Mouse (Mus musculus) left cerebral cortex, adult 8-10 months (tissue): ENCODE results near the gene Ltbr. TPM values are rescaled to one million over a fixed set of nuclear protein-coding genes. Genes with fewer than 3 reads are reported as not detected.

ENCODE experiments used
- DNase-seq, 2 experiments: peaks; one replicate each; pipeline ENCODE4 v3.0.0; 2022; ENCODE audit warnings: low spot score in 2 of 2
- total RNA-seq, 4 experiments: library from RNA; stranded (reverse); gene quantifications; 2 replicates each; pipeline ENCODE4 v1.2.4; 2022

The Ltbr gene
- total RNA-seq, 4 experiments from 2014 or later = 7.7 to 11.9 (median 10.3) TPM

DNA sequence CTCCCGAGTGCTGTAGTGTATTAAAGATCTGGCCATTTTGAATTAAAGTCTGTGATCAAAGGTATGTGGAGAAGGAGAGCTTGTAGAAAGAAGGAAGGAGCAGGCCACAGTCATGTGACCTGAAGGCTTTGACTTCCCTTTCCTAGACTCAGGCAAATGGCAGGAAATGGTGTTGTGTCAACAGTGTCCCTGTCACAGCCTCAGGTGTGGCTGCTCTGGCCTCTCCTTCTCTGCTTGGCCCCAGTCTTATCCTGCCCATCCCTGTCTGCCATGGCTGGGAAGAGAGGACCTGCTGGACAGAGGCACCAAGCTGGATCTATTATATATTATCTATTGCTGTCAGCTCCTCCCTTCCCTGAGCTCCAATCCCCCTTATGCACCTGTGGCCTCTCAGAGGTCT, 31.9 kb upstream of the Ltbr start:
- no peak for DNase-seq

DNA sequence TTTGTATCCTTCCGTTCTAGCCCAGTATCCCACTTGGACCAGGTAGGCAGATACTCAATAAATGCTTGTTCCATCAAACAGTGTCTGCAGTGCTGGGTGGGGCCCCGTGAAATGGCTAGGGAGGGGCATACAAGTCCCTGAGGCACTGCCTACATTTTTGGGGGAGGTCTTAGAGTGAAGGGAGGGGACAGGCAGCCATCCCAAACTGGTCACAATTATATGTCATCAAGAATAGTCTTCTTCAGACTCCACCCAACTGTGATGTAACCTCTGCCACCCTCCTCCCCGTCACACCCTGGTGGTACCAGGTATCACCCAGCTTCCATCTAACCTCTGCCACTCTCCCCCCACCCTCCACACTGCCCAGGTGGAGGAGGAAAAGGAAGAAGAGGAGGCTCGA, 31.2 kb upstream of the Ltbr start:
- no peak for DNase-seq

GRCm38 (mm10) chr6:125344084-125344483, 30.4 kb upstream of the Ltbr start:
- DNase-seq = no peak

- DNase-seq = no peak
Observed at GRCm38 (mm10) chr6:125342198-125342597, 28.5 kb upstream of the Ltbr start.

- DNase-seq = no peak
Observed at GRCm38 (mm10) chr6:125340244-125340643, 26.6 kb upstream of the Ltbr start.

DNA sequence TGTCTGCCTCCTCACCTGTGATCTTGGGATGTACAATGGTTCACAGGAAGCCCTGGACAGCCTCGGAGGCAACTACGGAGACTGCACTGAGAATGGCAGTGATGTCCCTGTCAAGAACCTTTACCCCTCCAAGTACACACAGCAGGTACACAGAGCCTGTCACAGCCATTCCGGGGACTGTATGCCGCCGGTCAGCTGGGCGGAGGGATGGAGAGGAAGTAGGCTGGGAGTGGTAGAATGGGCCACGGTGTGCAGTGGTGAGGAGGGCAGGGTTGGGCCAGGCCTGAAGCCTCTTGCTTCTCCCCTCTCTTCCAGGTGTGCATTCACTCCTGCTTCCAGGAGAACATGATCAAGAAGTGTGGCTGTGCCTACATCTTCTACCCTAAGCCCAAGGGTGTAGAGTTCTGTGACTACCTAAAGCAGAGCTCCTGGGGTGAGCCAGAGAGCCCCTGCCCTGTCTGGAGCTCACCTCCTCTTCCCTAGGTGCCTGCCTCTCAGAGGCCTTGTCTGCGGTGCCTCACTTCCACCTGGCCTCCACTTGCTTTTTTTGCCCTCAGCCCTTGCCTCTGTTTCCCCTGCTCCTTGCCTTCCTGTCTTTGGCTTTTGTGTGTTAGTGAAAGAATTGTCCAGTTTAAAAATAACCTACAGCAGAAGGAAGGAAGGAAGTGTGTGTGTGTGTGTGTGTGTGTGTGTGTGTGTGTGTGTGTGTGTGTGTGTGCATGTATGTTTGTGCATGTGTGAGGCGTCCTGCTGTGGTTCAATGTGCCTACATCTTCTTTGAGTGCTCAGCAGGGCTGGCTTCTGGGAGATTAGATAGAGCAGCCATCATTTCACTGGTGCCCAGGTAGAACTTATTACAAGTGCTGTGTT, 25.3 kb upstream of the Ltbr start:
- DNase-seq = no peak

DNA sequence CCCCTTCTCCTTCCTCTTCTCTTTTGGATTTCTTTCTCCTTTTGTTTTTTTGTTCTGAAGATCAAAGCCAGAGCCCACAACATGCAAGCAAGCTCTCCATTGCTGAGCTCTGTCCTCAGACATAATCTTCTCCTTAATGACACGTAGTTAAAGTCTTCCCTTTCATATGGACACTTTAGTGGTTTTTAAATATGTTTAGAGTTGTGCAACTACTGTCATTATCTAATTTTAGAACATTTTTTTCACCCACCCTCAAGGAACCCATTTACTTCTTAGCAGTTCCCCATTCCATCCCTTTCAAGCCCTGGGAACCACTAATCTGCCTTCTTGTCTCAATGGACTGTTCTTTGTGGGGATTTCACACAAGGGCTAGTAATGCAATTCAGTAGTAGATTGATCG, 20.7 kb upstream of the Ltbr start:
- no peak for DNase-seq

DNA sequence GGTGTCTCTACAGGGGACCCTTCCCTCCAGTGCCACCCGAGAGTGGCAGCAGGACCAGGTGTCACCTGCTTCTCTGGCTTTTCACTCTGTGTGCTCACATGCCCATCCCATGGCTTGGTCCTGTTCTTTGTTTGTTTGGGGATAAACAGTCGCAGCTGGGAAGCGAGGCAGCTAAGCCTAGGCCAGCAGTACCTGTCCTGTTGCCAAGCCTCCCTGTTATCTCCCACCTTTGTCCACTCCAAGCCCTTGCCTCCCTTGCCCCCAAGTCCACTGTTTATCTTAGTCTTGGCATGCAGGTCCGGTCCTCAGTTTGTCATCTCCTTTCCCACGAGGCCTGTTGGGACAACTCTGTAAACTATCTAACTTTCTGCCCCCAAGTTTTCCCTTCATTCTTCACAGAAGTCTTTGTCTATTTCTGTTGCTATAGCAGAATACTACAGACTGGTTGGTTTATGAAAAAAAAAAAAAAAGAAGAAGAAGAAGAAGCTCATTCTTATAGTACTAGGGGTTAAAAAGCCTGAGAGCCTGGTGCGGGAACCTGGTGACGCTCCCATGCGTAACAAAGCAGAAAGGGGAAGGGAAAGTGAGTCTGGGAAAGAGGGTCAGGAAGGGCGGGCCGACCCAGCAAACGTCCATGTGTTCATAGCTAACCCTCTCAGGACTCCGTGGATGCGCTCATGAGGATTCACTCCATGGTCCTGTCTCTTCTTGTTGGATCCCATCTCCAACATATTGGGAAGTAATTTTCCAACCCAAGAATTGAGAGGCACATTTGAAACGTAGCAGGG, 19.6 kb upstream of the Ltbr start:
- no peak for DNase-seq

- DNase-seq = peak; percentile 40 to 64
Observed at GRCm38 (mm10) chr6:125330626-125331326, 17.1 kb upstream of the Ltbr start.

- no peak for DNase-seq
Observed at GRCm38 (mm10) chr6:125328243-125328642, 14.6 kb upstream of the Ltbr start.

GRCm38 (mm10) chr6:125325337-125325736, 11.7 kb upstream of the Ltbr start:
- DNase-seq = no peak

GRCm38 (mm10) chr6:125323547-125323946, 9.9 kb upstream of the Ltbr start:
- no peak for DNase-seq

DNA sequence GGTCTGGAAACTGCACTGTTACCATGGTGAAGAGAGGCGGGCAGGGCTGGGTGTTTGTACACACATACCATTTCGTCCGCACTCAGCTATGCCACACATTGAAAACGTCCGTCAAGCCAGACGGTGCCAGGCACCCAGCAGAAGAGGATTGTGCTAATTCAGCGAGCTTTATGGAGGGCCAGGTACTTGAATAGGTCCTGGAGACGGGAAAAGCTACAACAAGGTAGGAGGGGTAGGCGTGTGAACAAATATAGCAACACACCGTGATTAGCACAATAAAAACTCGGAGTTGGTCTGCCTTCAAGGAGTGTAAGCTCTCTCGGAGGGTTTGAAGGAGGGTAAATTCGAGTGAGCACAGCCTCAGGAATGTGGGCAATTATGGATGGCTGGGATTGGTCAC, 9.1 kb upstream of the Ltbr start:
- peak in 1 of 2 experiments; percentile 20 for DNase-seq

DNA sequence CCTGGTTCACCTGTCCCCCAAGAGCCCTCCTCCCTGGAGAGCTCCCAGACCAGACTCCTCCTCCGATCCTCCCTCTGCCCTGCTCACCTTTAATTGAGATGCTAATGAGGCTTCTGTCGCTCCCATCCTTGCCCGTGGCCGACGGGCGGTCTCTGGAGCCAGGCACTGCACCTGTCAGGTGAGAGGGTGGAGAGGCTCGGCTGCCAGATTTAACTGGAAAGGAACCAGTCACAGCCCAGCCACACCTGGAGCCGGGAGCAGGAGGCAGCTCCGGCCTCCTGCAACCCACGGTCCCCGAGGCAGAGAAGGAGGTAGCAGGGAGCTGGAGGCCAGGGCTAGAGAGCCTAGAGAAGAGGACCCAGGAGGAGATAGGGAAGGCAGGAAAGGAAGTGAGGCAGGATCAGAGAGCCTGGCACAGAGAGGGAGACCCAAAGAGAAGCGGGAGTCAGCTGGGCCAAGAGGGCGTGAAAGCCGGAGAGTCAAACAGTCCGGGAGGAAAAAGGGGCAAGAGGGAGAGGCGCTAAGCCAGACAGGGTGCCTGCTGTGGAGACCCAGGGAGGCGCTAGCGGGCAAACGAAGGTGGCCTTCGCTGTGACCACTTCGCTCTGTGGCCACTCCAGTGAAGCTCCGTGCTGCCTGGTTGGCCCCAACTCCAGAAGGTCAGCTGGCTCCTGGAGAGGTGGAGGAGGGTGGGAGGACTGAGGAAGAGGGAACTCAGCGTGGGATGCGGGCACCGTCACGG, 7.6 kb upstream of the Ltbr start:
- no peak for DNase-seq

GRCm38 (mm10) chr6:125320323-125320722, 6.6 kb upstream of the Ltbr start, which contains the start of gene Scnn1a:
Scnn1a (plus strand) TSS chr6:125320659.
- no peak for DNase-seq

GRCm38 (mm10) chr6:125319919-125320296, 6.2 kb upstream of the Ltbr start:
- no peak for DNase-seq

DNA sequence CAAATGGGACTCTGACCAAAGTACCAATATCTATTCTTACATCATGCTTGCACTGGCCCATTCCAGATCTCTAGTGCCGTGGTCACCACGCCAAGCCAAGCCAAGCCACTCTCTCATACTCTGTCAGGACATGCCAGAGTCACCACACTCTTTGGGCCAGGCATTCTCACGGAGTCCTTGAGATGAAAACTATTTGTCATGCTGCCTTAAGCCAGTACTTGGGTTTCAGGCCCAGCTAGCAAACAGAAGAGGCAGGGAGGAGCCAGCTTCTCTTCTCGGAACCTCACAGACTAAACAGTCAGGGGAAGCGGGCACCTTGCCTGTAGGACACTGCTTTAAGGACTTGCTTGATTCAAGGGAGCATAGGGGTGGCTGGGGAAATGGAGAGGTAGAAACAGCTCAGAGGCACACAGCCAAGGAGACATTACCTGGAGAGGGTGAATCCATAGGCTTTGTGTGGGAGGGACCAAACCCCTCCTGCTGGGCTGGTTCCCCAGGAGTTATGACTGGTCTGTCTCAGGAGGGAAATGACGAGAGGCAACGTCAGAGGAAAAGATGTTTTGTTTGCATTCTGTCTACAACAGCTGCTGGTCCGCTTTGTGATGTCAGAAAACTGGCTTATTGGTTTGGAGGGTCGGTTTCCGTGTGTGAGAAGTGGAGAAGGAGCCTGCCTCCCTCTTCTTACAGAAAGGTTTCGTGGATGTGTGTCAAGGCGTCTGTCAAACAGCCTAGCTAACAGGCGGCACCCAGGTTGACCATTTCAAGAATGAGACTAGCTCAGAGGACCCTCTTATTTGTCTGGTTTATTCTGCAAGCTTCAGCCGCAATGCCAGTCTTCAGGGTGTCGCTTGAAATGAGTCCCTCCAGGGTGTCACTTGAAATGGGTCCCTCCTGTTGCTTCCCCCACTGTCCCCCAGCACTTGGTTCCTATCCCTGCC, 5.6 kb upstream of the Ltbr start:
- DNase-seq = no peak

DNA sequence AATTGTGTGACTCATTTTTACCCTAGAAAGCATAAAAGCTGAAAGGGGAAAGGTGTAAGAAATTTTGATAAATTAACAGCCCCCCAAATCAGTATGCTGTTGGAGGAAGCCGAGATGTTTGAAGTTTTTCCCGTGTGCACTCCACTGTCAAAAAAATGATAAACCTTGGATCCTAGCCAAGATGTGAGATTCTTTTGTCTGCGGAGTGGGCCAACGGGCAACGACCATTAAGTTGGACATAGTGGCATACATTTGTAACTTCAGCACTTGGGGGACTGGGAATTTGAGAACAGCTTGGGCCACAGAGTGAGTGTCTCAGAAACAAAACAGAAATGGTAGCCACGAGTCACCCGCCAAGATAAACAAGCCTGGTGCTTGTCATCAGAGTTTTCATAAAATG, 3.4 kb upstream of the Ltbr start:
- no peak for DNase-seq

GRCm38 (mm10) chr6:125314746-125315145, 1.1 kb upstream of the Ltbr start:
- no peak for DNase-seq

GRCm38 (mm10) chr6:125314231-125314563, 512 bp upstream of the Ltbr start:
- no peak for DNase-seq
